Mouse (Mus musculus): Measurements from ENCODE around the gene Pex11a. TPM values are rescaled to one million over a fixed set of nuclear protein-coding genes. Genes with fewer than 3 reads are reported as not detected.

Pex11a gene
- polyA plus RNA-seq, 1 experiment from 2014 or later = 23.9 TPM

GRCm38 (mm10) chr7:79732622-79733021, 10.3 kb downstream of the Pex11a start, which contains the start of gene Plin1:
Plin1 (minus strand) TSS chr7:79732903.
- no peaks in the 10 kb centered on the region for H3K9me3 ChIP-seq (ENCODE audit: low read length)
- H3K27me3 ChIP-seq (replicated peaks; ENCODE audit: insufficient read depth, low read length) = no peaks in the 10 kb centered on the region; the same call in 1 of the 2 replicates
- peak; percentile 45 for DNase-seq (ENCODE audit: low spot score)
- TF ChIP-seq EP300 (IDR thresholded peaks at IDR 0.05) (no peak), CTCF (IDR thresholded peaks at IDR 0.05) (no peak)
- H3K27ac ChIP-seq (ENCODE audit: low read length) = no peak within 1 kb of the TSS
- H3K9ac ChIP-seq (replicated peaks; ENCODE audit: low read depth) = no peak within 1 kb of the TSS
- H3K4me1 ChIP-seq (ENCODE audit: insufficient read depth, low read depth, low read length) = no peaks in the 10 kb centered on the region
- H3K4me2 ChIP-seq (replicated peaks; ENCODE audit: low read depth, low read length) = no peak within 1 kb of the TSS
- H3K36me3 ChIP-seq (ENCODE audit: insufficient read depth, low read length) = no peaks in the 10 kb centered on the region
- H3K4me3 ChIP-seq (ENCODE audit: low read depth, low read length) = no peak within 1 kb of the TSS
- 43% methylated on average over 4 of the region's 4 CpGs for WGBS
- ATAC-seq = 0 out of 2 replicates have a peak, but pooled peaks have one; percentile 31

GRCm38 (mm10) chr7:79731438-79731837, 11.5 kb downstream of the Pex11a start:
- H3K27me3 ChIP-seq (replicated peaks; ENCODE audit: insufficient read depth, low read length) = no peaks in the 10 kb centered on the region; the same call in 1 of the 2 replicates
- H3K27ac ChIP-seq (ENCODE audit: low read length) = no peak overlapping the region
- ATAC-seq = no peak
- 78% methylated on average over 13 of the region's 13 CpGs for WGBS
- no peak overlapping the region for H3K9ac ChIP-seq (replicated peaks; ENCODE audit: low read depth)
- TF ChIP-seq EP300 (IDR thresholded peaks at IDR 0.05) = no peak
- TF ChIP-seq CTCF (IDR thresholded peaks at IDR 0.05) = no peak
- no peaks in the 10 kb centered on the region for H3K36me3 ChIP-seq (ENCODE audit: insufficient read depth, low read length)
- H3K4me3 ChIP-seq (ENCODE audit: low read depth, low read length) = no peak overlapping the region
- H3K9me3 ChIP-seq (ENCODE audit: low read length) = no peaks in the 10 kb centered on the region
- no peak for DNase-seq (ENCODE audit: low spot score)
- no peak overlapping the region for H3K4me2 ChIP-seq (replicated peaks; ENCODE audit: low read depth, low read length)
- H3K4me1 ChIP-seq (ENCODE audit: insufficient read depth, low read depth, low read length) = no peaks in the 10 kb centered on the region

- no peak overlapping the region for H3K4me3 ChIP-seq (ENCODE audit: low read depth, low read length)
- TF ChIP-seq CTCF (IDR thresholded peaks at IDR 0.05) (peak; percentile 50), EP300 (IDR thresholded peaks at IDR 0.05) (no peak)
- DNase-seq (ENCODE audit: low spot score) (no peak), ATAC-seq (no peak)
- H3K27me3 ChIP-seq (replicated peaks; ENCODE audit: insufficient read depth, low read length) = no peaks in the 10 kb centered on the region; the same call in 1 of the 2 replicates
- no peaks in the 10 kb centered on the region for H3K4me1 ChIP-seq (ENCODE audit: insufficient read depth, low read depth, low read length)
- H3K36me3 ChIP-seq (ENCODE audit: insufficient read depth, low read length) = no peaks in the 10 kb centered on the region
- 54% methylated on average over 11 of the region's 11 CpGs for WGBS
- no peaks in the 10 kb centered on the region for H3K9me3 ChIP-seq (ENCODE audit: low read length)
- no peak overlapping the region for H3K9ac ChIP-seq (replicated peaks; ENCODE audit: low read depth)
- H3K4me2 ChIP-seq (replicated peaks; ENCODE audit: low read depth, low read length) = no peak overlapping the region
- no peak overlapping the region for H3K27ac ChIP-seq (ENCODE audit: low read length)
Observed at GRCm38 (mm10) chr7:79729743-79730370, 13.1 kb downstream of the Pex11a start.

GRCm38 (mm10) chr7:79729169-79729568, 13.8 kb downstream of the Pex11a start:
- DNase-seq (ENCODE audit: low spot score) (peak; percentile 78), ATAC-seq (peak; percentile 54; the same call in 1 of the 2 replicates)
- 5% methylated on average over 8 of the region's 8 CpGs for WGBS
- no peaks in the 10 kb centered on the region for H3K4me1 ChIP-seq (ENCODE audit: insufficient read depth, low read depth, low read length)
- no peak overlapping the region for H3K4me2 ChIP-seq (replicated peaks; ENCODE audit: low read depth, low read length)
- no peak overlapping the region for H3K4me3 ChIP-seq (ENCODE audit: low read depth, low read length)
- no peak overlapping the region for H3K9ac ChIP-seq (replicated peaks; ENCODE audit: low read depth)
- H3K27ac ChIP-seq (ENCODE audit: low read length) = no peak overlapping the region
- H3K27me3 ChIP-seq (replicated peaks; ENCODE audit: insufficient read depth, low read length) = no peaks in the 10 kb centered on the region; the same call in 1 of the 2 replicates
- TF ChIP-seq CTCF (IDR thresholded peaks at IDR 0.05) (peak; percentile 89), EP300 (IDR thresholded peaks at IDR 0.05) (no peak)
- no peaks in the 10 kb centered on the region for H3K9me3 ChIP-seq (ENCODE audit: low read length)
- no peaks in the 10 kb centered on the region for H3K36me3 ChIP-seq (ENCODE audit: insufficient read depth, low read length)

GRCm38 (mm10) chr7:79728219-79728618, 14.7 kb downstream of the Pex11a start:
- no peaks in the 10 kb centered on the region for H3K4me1 ChIP-seq (ENCODE audit: insufficient read depth, low read depth, low read length)
- DNase-seq (ENCODE audit: low spot score) (peak; percentile 50), ATAC-seq (peak; percentile 55)
- H3K9me3 ChIP-seq (ENCODE audit: low read length) = no peaks in the 10 kb centered on the region
- H3K4me2 ChIP-seq (replicated peaks; ENCODE audit: low read depth, low read length) = no peak overlapping the region
- no peak overlapping the region for H3K4me3 ChIP-seq (ENCODE audit: low read depth, low read length)
- TF ChIP-seq CTCF (IDR thresholded peaks at IDR 0.05) = peak; percentile 91
- TF ChIP-seq EP300 (IDR thresholded peaks at IDR 0.05) = no peak
- no peaks in the 10 kb centered on the region for H3K36me3 ChIP-seq (ENCODE audit: insufficient read depth, low read length)
- 21% methylated on average over 6 of the region's 6 CpGs for WGBS
- no peak overlapping the region for H3K9ac ChIP-seq (replicated peaks; ENCODE audit: low read depth)
- H3K27ac ChIP-seq (ENCODE audit: low read length) = no peak overlapping the region
- no peaks in the 10 kb centered on the region; the same call in 1 of the 2 replicates for H3K27me3 ChIP-seq (replicated peaks; ENCODE audit: insufficient read depth, low read length)

- Histone ChIP-seq H3K9me3 (ENCODE audit: low read length) (no peaks in the 10 kb centered on the region), H3K36me3 (ENCODE audit: insufficient read depth, low read length) (no peaks in the 10 kb centered on the region), H3K9ac (replicated peaks; ENCODE audit: low read depth) (no peak overlapping the region), H3K27me3 (replicated peaks; ENCODE audit: insufficient read depth, low read length) (no peaks in the 10 kb centered on the region; the same call in 1 of the 2 replicates), H3K4me3 (ENCODE audit: low read depth, low read length) (no peak overlapping the region), H3K4me1 (ENCODE audit: insufficient read depth, low read depth, low read length) (no peaks in the 10 kb centered on the region), H3K4me2 (replicated peaks; ENCODE audit: low read depth, low read length) (no peak overlapping the region), H3K27ac (ENCODE audit: low read length) (no peak overlapping the region)
- TF ChIP-seq CTCF (IDR thresholded peaks at IDR 0.05) = peak; percentile 87
- TF ChIP-seq EP300 (IDR thresholded peaks at IDR 0.05) = no peak
- WGBS = 6% methylated on average over 2 of the region's 2 CpGs
- peak; percentile 59 for ATAC-seq
- DNase-seq (ENCODE audit: low spot score) = peak; percentile 49
Observed at GRCm38 (mm10) chr7:79727091-79727490, 15.8 kb downstream of the Pex11a start.

Measured in lung, postnatal 0 days (tissue).